In the genomic region with DNA sequence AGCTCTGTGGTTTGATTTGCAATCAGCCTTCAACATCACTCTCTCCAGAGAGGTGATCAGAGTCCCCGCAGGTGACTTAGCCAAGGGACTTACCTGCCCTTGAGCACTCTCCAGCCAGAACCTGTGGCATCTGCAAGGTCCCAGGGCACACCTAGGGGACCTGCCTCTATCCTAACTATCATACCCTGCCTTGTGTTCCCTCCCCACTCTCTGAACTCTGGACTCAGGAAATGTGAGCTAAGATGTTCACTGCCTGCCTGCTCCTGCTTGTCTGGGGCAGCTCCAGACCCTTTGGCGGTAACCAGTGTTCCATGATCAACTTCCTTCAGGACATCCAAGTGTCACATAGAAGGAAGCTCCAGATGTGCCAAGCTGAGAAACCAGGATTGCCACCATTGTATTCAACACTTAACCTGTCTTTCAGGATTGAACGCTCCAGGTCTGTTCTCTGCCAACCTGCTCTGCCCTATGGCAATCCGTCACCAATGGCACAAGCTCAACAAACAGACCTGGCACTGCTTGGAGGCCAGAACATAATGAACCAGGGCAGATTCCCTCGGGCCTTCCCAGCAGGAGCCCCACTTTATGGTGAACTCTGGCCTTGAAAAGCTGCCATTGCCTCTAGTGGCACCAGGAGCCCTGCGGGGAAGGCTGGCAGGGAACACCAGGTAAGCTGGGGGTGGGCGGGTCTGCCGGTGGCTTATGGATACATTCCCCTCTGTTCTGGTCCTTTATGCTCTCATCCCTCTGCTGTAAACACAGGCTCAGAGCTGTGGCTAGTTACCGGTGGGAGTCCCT, we compare ENCODE assay signal across 10 mouse cellular contexts.
DNase-seq lines count a peak whose midpoint lies in the region; ATAC-seq and TF ChIP-seq lines count a peak whose summit lies in the region.
"Had no signal": no experiment of that assay in that cellular context is flagged by ENCODE, and none has a peak within 500 bp of the region (broad histone marks: within the 10 kb centered on the region; RNA-seq: fewer than 3 reads in every experiment).

No protein-coding gene starts in this region.

- no peaks in the 10 kb centered on the region for H3K36me3 ChIP-seq in liver, adult 2 months (ENCODE audit: control insufficient read depth, insufficient read depth, low read length)
- no peaks in the 10 kb centered on the region for H3K36me3 ChIP-seq in liver, postnatal 0 days (replicated peaks; ENCODE audit: insufficient read depth, low read length)
- H3K36me3 ChIP-seq in limb, embryonic 10.5 days, result no peaks in the 10 kb centered on the region

- H3K27ac ChIP-seq in liver, adult 2 months (replicated peaks; ENCODE audit: insufficient read depth, low read depth, low read length), result no peak overlapping the region
- H3K27ac ChIP-seq in liver, postnatal 0 days (ENCODE audit: low read depth), result no peak overlapping the region
- H3K27ac ChIP-seq in limb, embryonic 10.5 days, result peak overlapping the region; percentile 27; the same call in 1 of the 2 replicates

- ATAC-seq in liver, postnatal 0 days, result no peak
- ATAC-seq: forebrain, postnatal 0 days had no signal

- no peak overlapping the region for H3K9ac ChIP-seq in liver, adult 2 months (ENCODE audit: low read depth, low read length)
- H3K9ac ChIP-seq in liver, postnatal 0 days (replicated peaks), result no peak overlapping the region
- H3K9ac ChIP-seq: forebrain, postnatal 0 days had no signal

- no peaks in the 10 kb centered on the region for H3K9me3 ChIP-seq in liver, postnatal 0 days (ENCODE audit: low read length)
- no peaks in the 10 kb centered on the region for H3K9me3 ChIP-seq in limb, embryonic 10.5 days (replicated peaks)

- peak; percentile 67 for DNase-seq in liver, adult 2 months (ENCODE audit: extremely low read depth, low read depth, low spot score)
- no peak for DNase-seq in liver, postnatal 0 days
- DNase-seq in brain, adult 2 months (ENCODE audit: low read depth, low spot score), result peak; percentile 37
- DNase-seq in cerebellum, adult 9-10 months, result peak; percentile 41
- DNase-seq in limb, embryonic 10.5 days (ENCODE audit: low spot score), result no peak
- DNase-seq in frontal cortex, postnatal 10 days (ENCODE audit: low spot score in 2 of 2), result no peak
- no peak for DNase-seq in embryo, embryonic 10.5 days (ENCODE audit: low spot score)
- DNase-seq: forebrain, postnatal 0 days; gastrocnemius, postnatal 25 days had no signal

- no peaks in the 10 kb centered on the region for H3K4me1 ChIP-seq in liver, adult 2 months (ENCODE audit: control insufficient read depth, insufficient read depth, low read length)
- no peaks in the 10 kb centered on the region for H3K4me1 ChIP-seq in liver, postnatal 0 days (ENCODE audit: insufficient read depth)
- H3K4me1 ChIP-seq in limb, embryonic 10.5 days, result peaks cover 29% of the 10 kb centered on the region

- H3K79me2 ChIP-seq in liver, adult 2 months (ENCODE audit: control insufficient read depth, insufficient read depth, low read length), result no peaks in the 10 kb centered on the region

- H3K4me3 ChIP-seq in liver, adult 2 months (ENCODE audit: insufficient read depth, low read depth, low read length), result no peak overlapping the region
- no peak overlapping the region for H3K4me3 ChIP-seq in liver, postnatal 0 days (ENCODE audit: low read depth, low read length)
- no peak overlapping the region for H3K4me3 ChIP-seq in limb, embryonic 10.5 days

- H3K27me3 ChIP-seq in liver, adult 2 months (ENCODE audit: control insufficient read depth, insufficient read depth, low read length), result no peaks in the 10 kb centered on the region
- H3K27me3 ChIP-seq in liver, postnatal 0 days (ENCODE audit: insufficient read depth, low read length), result peaks cover 16% of the 10 kb centered on the region; the same call in 1 of the 2 replicates
- peaks cover 24% of the 10 kb centered on the region for H3K27me3 ChIP-seq in limb, embryonic 10.5 days (ENCODE audit: low read depth, poor library complexity, severe bottlenecking)

- TF ChIP-seq CTCF in liver, adult 2 months (IDR thresholded peaks at IDR 0.05; ENCODE audit: low read depth, low read length), result no peak
- no peak for TF ChIP-seq CTCF in liver, postnatal 0 days (IDR thresholded peaks at IDR 0.05; ENCODE audit: low read depth)

- no peak for TF ChIP-seq POLR2A in liver, adult 2 months (IDR thresholded peaks at IDR 0.05; ENCODE audit: extremely low read depth, insufficient read depth, low read length)

- no peak overlapping the region for H3K4me2 ChIP-seq in liver, postnatal 0 days (ENCODE audit: low read depth, low read length)
- H3K4me2 ChIP-seq: liver, embryonic 11.5 days had no signal

- TF ChIP-seq EP300 in liver, postnatal 0 days (IDR thresholded peaks at IDR 0.05; ENCODE audit: low read depth), result no peak

- WGBS in liver, adult 2 months, result 75% methylated on average over 9 of the region's 9 CpGs
- 66% methylated on average over 9 of the region's 9 CpGs for WGBS in liver, postnatal 0 days (ENCODE audit: insufficient replicate concordance)
- 72% methylated on average over 9 of the region's 9 CpGs for WGBS in limb, embryonic 10.5 days

Comparison
In these comparisons a context has a peak if more than half of its experiments do, and no peak if none do; other contexts are left out.
1. DNase-seq: peak in liver, adult 2 months (single experiment), brain, adult 2 months (single experiment) and cerebellum, adult 9-10 months (single experiment); none in liver, postnatal 0 days (single experiment), limb, embryonic 10.5 days (single experiment), frontal cortex, postnatal 10 days (0 of 2) and embryo, embryonic 10.5 days (single experiment).